Mouse (Mus musculus): ENCODE measurements at regions not wholly inside any gene's neighbourhood (a gene's known extent, or its start where the extent isn't known, plus 50 kb on each side); places are given as distances from the start of the nearest gene placed in this dataset.
A peak's percentile ranks its signal among the peaks of the same experiment; 100 is the strongest.

GRCm38 (mm10) chr2:94590494-94590893 lies 152.6 kb upstream of the Api5 start:
- Histone ChIP-seq H3K4me3 (ENCODE audit: low read length) (no peak overlapping the region), H3K4me1 (ENCODE audit: control insufficient read depth, insufficient read depth, low read depth, low read length) (no peaks in the 10 kb centered on the region), H3K27me3 (replicated peaks; ENCODE audit: control insufficient read depth, insufficient read depth, low read length) (no peaks in the 10 kb centered on the region), H3K36me3 (ENCODE audit: control insufficient read depth, insufficient read depth, low read length) (no peaks in the 10 kb centered on the region), H3K9me3 (ENCODE audit: control insufficient read depth, low read length) (no peaks in the 10 kb centered on the region), H3K4me2 (ENCODE audit: low read length) (no peak overlapping the region), H3K27ac (ENCODE audit: low read depth, low read length) (no peak overlapping the region), H3K9ac (ENCODE audit: low read depth, low read length) (no peak overlapping the region)
- ATAC-seq: no peak
- WGBS: 65% methylated on average over 6 of the region's 6 CpGs

- Histone ChIP-seq H3K4me1 (ENCODE audit: control insufficient read depth, insufficient read depth, low read depth, low read length) (no peaks in the 10 kb centered on the region), H3K36me3 (ENCODE audit: control insufficient read depth, insufficient read depth, low read length) (no peaks in the 10 kb centered on the region), H3K27ac (ENCODE audit: low read depth, low read length) (no peak overlapping the region), H3K9me3 (ENCODE audit: control insufficient read depth, low read length) (no peaks in the 10 kb centered on the region), H3K4me3 (ENCODE audit: low read length) (no peak overlapping the region), H3K9ac (ENCODE audit: low read depth, low read length) (no peak overlapping the region), H3K27me3 (replicated peaks; ENCODE audit: control insufficient read depth, insufficient read depth, low read length) (no peaks in the 10 kb centered on the region), H3K4me2 (ENCODE audit: low read length) (no peak overlapping the region)
- peak; percentile 34; the same call in 1 of the 2 replicates for ATAC-seq
- WGBS: 35% methylated on average over 1 of the region's 1 CpGs
Observed at GRCm38 (mm10) chr2:94587255-94587654, 149.3 kb upstream of the Api5 start.

GRCm38 (mm10) chr2:94571646-94572045 lies 133.7 kb upstream of the Api5 start:
- H3K9me3 ChIP-seq (ENCODE audit: control insufficient read depth, low read length): no peaks in the 10 kb centered on the region
- H3K36me3 ChIP-seq (ENCODE audit: control insufficient read depth, insufficient read depth, low read length): no peaks in the 10 kb centered on the region
- peak; percentile 75; the same call in 1 of the 2 replicates for ATAC-seq
- H3K27me3 ChIP-seq (replicated peaks; ENCODE audit: control insufficient read depth, insufficient read depth, low read length): no peaks in the 10 kb centered on the region
- no peak overlapping the region for H3K9ac ChIP-seq (ENCODE audit: low read depth, low read length)
- H3K4me2 ChIP-seq (ENCODE audit: low read length): no peak overlapping the region
- no peaks in the 10 kb centered on the region for H3K4me1 ChIP-seq (ENCODE audit: control insufficient read depth, insufficient read depth, low read depth, low read length)
- no peak overlapping the region for H3K27ac ChIP-seq (ENCODE audit: low read depth, low read length)
- no peak overlapping the region for H3K4me3 ChIP-seq (ENCODE audit: low read length)
- WGBS: 51% methylated on average over 3 of the region's 3 CpGs

- no peak overlapping the region for H3K4me2 ChIP-seq (ENCODE audit: low read length)
- no peaks in the 10 kb centered on the region for H3K27me3 ChIP-seq (replicated peaks; ENCODE audit: control insufficient read depth, insufficient read depth, low read length)
- no peaks in the 10 kb centered on the region for H3K4me1 ChIP-seq (ENCODE audit: control insufficient read depth, insufficient read depth, low read depth, low read length)
- no peak overlapping the region for H3K9ac ChIP-seq (ENCODE audit: low read depth, low read length)
- H3K36me3 ChIP-seq (ENCODE audit: control insufficient read depth, insufficient read depth, low read length): no peaks in the 10 kb centered on the region
- H3K27ac ChIP-seq (ENCODE audit: low read depth, low read length): no peak overlapping the region
- no peaks in the 10 kb centered on the region for H3K9me3 ChIP-seq (ENCODE audit: control insufficient read depth, low read length)
- H3K4me3 ChIP-seq (ENCODE audit: low read length): no peak overlapping the region
- no peak for ATAC-seq
- WGBS: 84% methylated on average over 3 of the region's 3 CpGs
Observed at GRCm38 (mm10) chr2:94541230-94541905, 103.4 kb upstream of the Api5 start.

GRCm38 (mm10) chr2:94536631-94537030 lies 98.7 kb upstream of the Api5 start:
- no peak overlapping the region for H3K4me3 ChIP-seq (ENCODE audit: low read length)
- H3K27me3 ChIP-seq (replicated peaks; ENCODE audit: control insufficient read depth, insufficient read depth, low read length): no peaks in the 10 kb centered on the region
- no peaks in the 10 kb centered on the region for H3K36me3 ChIP-seq (ENCODE audit: control insufficient read depth, insufficient read depth, low read length)
- WGBS: 80% methylated on average over 4 of the region's 4 CpGs
- H3K27ac ChIP-seq (ENCODE audit: low read depth, low read length): no peak overlapping the region
- ATAC-seq: no peak
- H3K9ac ChIP-seq (ENCODE audit: low read depth, low read length): no peak overlapping the region
- H3K9me3 ChIP-seq (ENCODE audit: control insufficient read depth, low read length): no peaks in the 10 kb centered on the region
- no peaks in the 10 kb centered on the region for H3K4me1 ChIP-seq (ENCODE audit: control insufficient read depth, insufficient read depth, low read depth, low read length)
- H3K4me2 ChIP-seq (ENCODE audit: low read length): no peak overlapping the region

- 0 out of 2 replicates have a peak, but pooled peaks have one; percentile 48 for ATAC-seq
- H3K4me1 ChIP-seq (ENCODE audit: control insufficient read depth, insufficient read depth, low read depth, low read length): no peaks in the 10 kb centered on the region
- H3K36me3 ChIP-seq (ENCODE audit: control insufficient read depth, insufficient read depth, low read length): no peaks in the 10 kb centered on the region
- no peak overlapping the region for H3K4me3 ChIP-seq (ENCODE audit: low read length)
- H3K27ac ChIP-seq (ENCODE audit: low read depth, low read length): no peak overlapping the region
- H3K9me3 ChIP-seq (ENCODE audit: control insufficient read depth, low read length): no peaks in the 10 kb centered on the region
- H3K4me2 ChIP-seq (ENCODE audit: low read length): no peak overlapping the region
- H3K27me3 ChIP-seq (replicated peaks; ENCODE audit: control insufficient read depth, insufficient read depth, low read length): no peaks in the 10 kb centered on the region
- no peak overlapping the region for H3K9ac ChIP-seq (ENCODE audit: low read depth, low read length)
- 28% methylated on average over 5 of the region's 5 CpGs for WGBS
Observed at GRCm38 (mm10) chr2:94531175-94531574, 93.2 kb upstream of the Api5 start.

GRCm38 (mm10) chr2:94524536-94524935 lies 86.6 kb upstream of the Api5 start:
- Histone ChIP-seq H3K9me3 (ENCODE audit: control insufficient read depth, low read length) (no peaks in the 10 kb centered on the region), H3K36me3 (ENCODE audit: control insufficient read depth, insufficient read depth, low read length) (no peaks in the 10 kb centered on the region), H3K4me3 (ENCODE audit: low read length) (no peak overlapping the region), H3K27me3 (replicated peaks; ENCODE audit: control insufficient read depth, insufficient read depth, low read length) (no peaks in the 10 kb centered on the region), H3K4me1 (ENCODE audit: control insufficient read depth, insufficient read depth, low read depth, low read length) (no peaks in the 10 kb centered on the region), H3K9ac (ENCODE audit: low read depth, low read length) (no peak overlapping the region), H3K4me2 (ENCODE audit: low read length) (no peak overlapping the region), H3K27ac (ENCODE audit: low read depth, low read length) (no peak overlapping the region)
- WGBS: 35% methylated on average over 6 of the region's 6 CpGs
- no peak for ATAC-seq

- Histone ChIP-seq H3K4me3 (ENCODE audit: low read length) (no peak overlapping the region), H3K4me2 (ENCODE audit: low read length) (no peak overlapping the region), H3K4me1 (ENCODE audit: control insufficient read depth, insufficient read depth, low read depth, low read length) (no peaks in the 10 kb centered on the region), H3K9ac (ENCODE audit: low read depth, low read length) (no peak overlapping the region), H3K27me3 (replicated peaks; ENCODE audit: control insufficient read depth, insufficient read depth, low read length) (no peaks in the 10 kb centered on the region), H3K27ac (ENCODE audit: low read depth, low read length) (no peak overlapping the region), H3K36me3 (ENCODE audit: control insufficient read depth, insufficient read depth, low read length) (no peaks in the 10 kb centered on the region), H3K9me3 (ENCODE audit: control insufficient read depth, low read length) (no peaks in the 10 kb centered on the region)
- WGBS: 82% methylated on average over 1 of the region's 1 CpGs
- no peak for ATAC-seq
Observed at GRCm38 (mm10) chr2:94516866-94517265, 78.9 kb upstream of the Api5 start.

GRCm38 (mm10) chr2:94512027-94512426 lies 74.1 kb upstream of the Api5 start:
- Histone ChIP-seq H3K4me3 (ENCODE audit: low read length) (no peak overlapping the region), H3K36me3 (ENCODE audit: control insufficient read depth, insufficient read depth, low read length) (no peaks in the 10 kb centered on the region), H3K27me3 (replicated peaks; ENCODE audit: control insufficient read depth, insufficient read depth, low read length) (no peaks in the 10 kb centered on the region), H3K27ac (ENCODE audit: low read depth, low read length) (no peak overlapping the region), H3K9me3 (ENCODE audit: control insufficient read depth, low read length) (no peaks in the 10 kb centered on the region), H3K4me2 (ENCODE audit: low read length) (no peak overlapping the region), H3K9ac (ENCODE audit: low read depth, low read length) (no peak overlapping the region), H3K4me1 (ENCODE audit: control insufficient read depth, insufficient read depth, low read depth, low read length) (no peaks in the 10 kb centered on the region)
- WGBS: 64% methylated on average over 3 of the region's 3 CpGs
- no peak for ATAC-seq

Data from hindbrain, embryonic 16.5 days (tissue).